Mouse (Mus musculus): ENCODE data around the gene Fancc. TPM values are rescaled to one million over a fixed set of nuclear protein-coding genes. Genes with fewer than 3 reads are reported as not detected.

The Fancc gene
- polyA plus RNA-seq, 1 experiment: 8.1 TPM

DNA sequence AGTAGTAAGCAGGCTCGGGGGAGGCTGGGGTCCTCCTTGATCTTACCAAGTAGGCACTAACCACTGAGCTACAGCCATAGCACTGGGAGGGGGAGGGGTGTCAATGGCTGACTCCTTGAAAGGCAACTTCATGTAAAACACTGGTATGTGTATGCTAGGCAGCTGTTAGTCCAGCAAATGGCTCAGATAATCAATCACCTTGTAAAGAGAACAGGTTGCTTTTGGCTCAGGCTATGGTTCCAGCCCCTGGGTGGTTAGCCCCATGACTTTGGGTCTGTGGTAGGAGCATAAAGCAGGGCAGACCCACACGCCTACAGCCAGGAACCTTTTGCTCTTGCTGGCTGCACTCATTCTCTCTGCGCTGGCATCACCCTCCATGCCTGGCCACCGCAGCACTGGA lies 207.0 kb downstream of the Fancc start:
- peaks cover 97% of the 10 kb centered on the region for H3K79me2 ChIP-seq (ENCODE audit: control insufficient read depth, insufficient read depth)
- H3K36me3 ChIP-seq (ENCODE audit: control insufficient read depth, insufficient read depth): peaks cover 64% of the 10 kb centered on the region

DNA sequence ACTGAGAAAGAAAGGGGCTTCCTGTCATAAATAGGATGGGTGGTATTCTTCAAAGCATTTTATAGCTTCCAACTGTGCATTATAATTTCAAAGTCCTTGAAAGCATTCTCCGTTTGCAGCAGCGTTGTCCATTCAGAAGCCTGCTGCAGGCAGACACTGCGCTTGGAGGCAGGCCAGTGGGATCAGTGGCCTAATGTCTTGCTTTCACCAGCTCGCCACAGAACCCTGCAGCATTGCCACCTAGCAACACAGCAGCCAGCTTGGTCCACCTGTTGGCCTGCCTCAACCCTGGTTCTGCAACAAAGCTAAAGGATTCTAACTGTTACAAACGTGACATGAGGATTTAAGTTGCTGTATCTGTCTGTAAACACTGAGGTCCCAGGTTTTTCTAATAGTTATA lies 207.4 kb downstream of the Fancc start:
- Histone ChIP-seq H3K79me2 (ENCODE audit: control insufficient read depth, insufficient read depth) (peaks cover 97% of the 10 kb centered on the region), H3K36me3 (ENCODE audit: control insufficient read depth, insufficient read depth) (peaks cover 65% of the 10 kb centered on the region), H3ac (ENCODE audit: control insufficient read depth, insufficient read length) (no peak overlapping the region), H3K4me2 (ENCODE audit: low read depth) (no peak overlapping the region), H3K4me3 (no peak overlapping the region), H3K27me3 (ENCODE audit: control insufficient read depth, insufficient read depth, insufficient read length) (no peaks in the 10 kb centered on the region)
- TF ChIP-seq POLR2AphosphoS2 (IDR thresholded peaks at IDR 0.05; ENCODE audit: insufficient read length, low read depth) (peak; percentile 69), MYOD1 (IDR thresholded peaks at IDR 0.05; ENCODE audit: control insufficient read depth in 1 of 3, insufficient read length in 2 of 3, low read depth in 2 of 3) (peak in 1 of 3 experiments; percentile 32), MAX (IDR thresholded peaks at IDR 0.05; ENCODE audit: low read depth) (no peak)

More for the DNA sequence above, 207.0 kb downstream of the Fancc start:
- Histone ChIP-seq H3ac (ENCODE audit: control insufficient read depth, insufficient read length) (no peak overlapping the region), H3K27me3 (ENCODE audit: control insufficient read depth, insufficient read depth, insufficient read length) (no peaks in the 10 kb centered on the region), H3K4me3 (no peak overlapping the region), H3K4me2 (ENCODE audit: low read depth) (no peak overlapping the region)
- TF ChIP-seq SRF (IDR thresholded peaks at IDR 0.05; ENCODE audit: control insufficient read depth, insufficient read length, low read depth) (no peak), POLR2A (IDR thresholded peaks at IDR 0.05; ENCODE audit: insufficient read length, low read depth) (peak; percentile 25)

DNA sequence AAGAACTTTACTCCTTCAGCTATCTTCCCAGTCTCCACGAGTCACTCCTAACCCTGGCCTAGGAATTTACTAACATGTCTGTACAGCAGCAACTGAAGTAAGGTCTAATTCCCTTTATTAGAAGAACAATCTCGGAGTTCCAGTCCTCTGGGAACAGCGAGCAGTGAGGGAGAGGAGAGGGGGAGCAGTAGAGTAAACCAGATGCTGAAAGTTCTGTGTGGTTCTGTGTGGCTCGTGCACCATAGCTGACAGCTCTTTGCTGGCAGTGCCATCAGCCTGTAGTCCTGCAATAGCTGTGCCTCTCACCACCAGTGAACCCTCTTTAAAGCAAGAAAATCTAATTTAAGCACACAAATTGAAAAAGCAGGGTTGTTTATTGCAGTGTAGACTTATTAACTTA lies 207.9 kb downstream of the Fancc start:
- peaks cover 95% of the 10 kb centered on the region for H3K79me2 ChIP-seq (ENCODE audit: control insufficient read depth, insufficient read depth)
- no peak overlapping the region for H3K4me3 ChIP-seq
- H3K36me3 ChIP-seq (ENCODE audit: control insufficient read depth, insufficient read depth): peaks cover 65% of the 10 kb centered on the region
- no peak overlapping the region for H3ac ChIP-seq (ENCODE audit: control insufficient read depth, insufficient read length)
- no peak overlapping the region for H3K4me2 ChIP-seq (ENCODE audit: low read depth)
- TF ChIP-seq POLR2AphosphoS2 (IDR thresholded peaks at IDR 0.05; ENCODE audit: insufficient read length, low read depth): peak; percentile 57
- TF ChIP-seq MYOD1 (IDR thresholded peaks at IDR 0.05; ENCODE audit: control insufficient read depth in 1 of 3, insufficient read length in 2 of 3, low read depth in 2 of 3): no peak
- H3K27me3 ChIP-seq (ENCODE audit: control insufficient read depth, insufficient read depth, insufficient read length): no peaks in the 10 kb centered on the region

DNA sequence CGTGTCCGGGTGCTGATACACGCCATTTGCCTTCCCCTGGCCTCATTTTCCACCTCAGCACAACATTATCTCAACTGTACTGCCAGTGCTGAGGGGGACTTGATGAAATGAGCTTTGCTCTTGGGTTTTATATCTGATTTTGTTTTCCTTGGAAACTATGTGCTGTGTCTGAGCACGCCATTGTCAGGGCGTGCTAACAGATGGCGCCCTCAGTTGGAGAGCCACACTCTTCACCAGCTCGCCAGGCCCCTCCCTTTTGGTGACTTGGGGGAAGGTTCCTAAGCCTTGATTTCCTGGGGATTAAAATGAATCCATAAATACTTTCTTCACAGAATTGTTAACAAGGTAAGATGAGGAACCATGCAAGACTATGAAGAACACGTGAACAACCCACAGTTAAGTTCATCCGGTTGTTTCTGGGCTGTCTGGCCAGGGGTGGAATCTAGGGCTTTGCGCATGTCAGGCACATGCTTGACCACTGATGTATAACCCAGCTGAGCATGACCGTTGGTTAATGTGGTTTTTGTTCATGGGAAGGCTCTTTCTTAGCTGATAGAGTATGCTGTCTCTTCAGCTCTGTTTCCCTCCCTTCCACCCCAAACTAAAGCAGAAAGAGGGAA lies 210.5 kb downstream of the Fancc start:
- no peak overlapping the region for H3ac ChIP-seq (ENCODE audit: control insufficient read depth, insufficient read length)
- H3K4me2 ChIP-seq (ENCODE audit: low read depth): no peak overlapping the region
- TF ChIP-seq POLR2A (IDR thresholded peaks at IDR 0.05; ENCODE audit: insufficient read length, low read depth) (no peak), POLR2AphosphoS2 (IDR thresholded peaks at IDR 0.05; ENCODE audit: insufficient read length, low read depth) (no peak), E2F4 (IDR thresholded peaks at IDR 0.05; ENCODE audit: insufficient read depth) (no peak), MYOG (IDR thresholded peaks at IDR 0.05; ENCODE audit: control insufficient read depth in 1 of 3, insufficient read depth in 1 of 3, insufficient read length in 2 of 3, low read depth in 2 of 3) (no peak), TCF3 (IDR thresholded peaks at IDR 0.05; ENCODE audit: insufficient read length, low read depth) (no peak), REST (IDR thresholded peaks at IDR 0.05; ENCODE audit: insufficient read depth, insufficient read length) (no peak), CEBPB (IDR thresholded peaks at IDR 0.05; ENCODE audit: insufficient read depth, poor library complexity, severe bottlenecking) (no peak), MYOD1 (IDR thresholded peaks at IDR 0.05; ENCODE audit: control insufficient read depth in 1 of 3, insufficient read length in 2 of 3, low read depth in 2 of 3) (no peak), USF1 (IDR thresholded peaks at IDR 0.05; ENCODE audit: low read depth) (no peak), MAX (IDR thresholded peaks at IDR 0.05; ENCODE audit: low read depth) (no peak), TCF12 (IDR thresholded peaks at IDR 0.05; ENCODE audit: insufficient read depth, poor library complexity, severe bottlenecking) (no peak), SRF (IDR thresholded peaks at IDR 0.05; ENCODE audit: control insufficient read depth, insufficient read length, low read depth) (no peak)
- peaks cover 85% of the 10 kb centered on the region for H3K36me3 ChIP-seq (ENCODE audit: control insufficient read depth, insufficient read depth)
- no peaks in the 10 kb centered on the region for H3K27me3 ChIP-seq (ENCODE audit: control insufficient read depth, insufficient read depth, insufficient read length)
- no peak overlapping the region for H3K4me3 ChIP-seq
- H3K79me2 ChIP-seq (ENCODE audit: control insufficient read depth, insufficient read depth): peaks cover 95% of the 10 kb centered on the region

DNA sequence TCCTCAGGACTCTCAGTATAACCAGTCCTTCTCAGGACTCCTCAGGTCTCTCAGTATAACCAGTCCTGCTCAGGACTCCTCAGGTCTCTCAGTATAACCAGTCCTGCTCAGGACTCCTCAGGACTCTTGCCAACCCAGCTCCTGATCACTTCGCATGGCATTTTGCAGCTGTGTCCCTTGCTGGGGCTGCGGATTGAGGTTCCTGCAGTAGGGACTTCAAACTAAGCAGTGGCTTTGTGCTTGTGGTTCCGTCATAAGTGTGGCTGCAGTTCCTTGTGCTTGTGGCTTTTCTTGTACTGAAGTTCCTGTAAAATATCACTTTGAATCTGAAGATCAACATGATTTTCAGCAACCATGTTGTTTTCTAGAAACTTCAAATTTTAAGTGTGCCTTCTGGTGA lies 212.3 kb downstream of the Fancc start:
- H3ac ChIP-seq (ENCODE audit: control insufficient read depth, insufficient read length): no peak overlapping the region
- peaks cover 69% of the 10 kb centered on the region for H3K36me3 ChIP-seq (ENCODE audit: control insufficient read depth, insufficient read depth)

More for the DNA sequence above, 212.3 kb downstream of the Fancc start:
- Histone ChIP-seq H3K79me2 (ENCODE audit: control insufficient read depth, insufficient read depth) (peaks cover 95% of the 10 kb centered on the region), H3K4me3 (no peak overlapping the region), H3K4me2 (ENCODE audit: low read depth) (no peak overlapping the region), H3K27me3 (ENCODE audit: control insufficient read depth, insufficient read depth, insufficient read length) (no peaks in the 10 kb centered on the region)
- TF ChIP-seq MYOD1 (IDR thresholded peaks at IDR 0.05; ENCODE audit: control insufficient read depth in 1 of 3, insufficient read length in 2 of 3, low read depth in 2 of 3): no peak
- no peak for TF ChIP-seq USF1 (IDR thresholded peaks at IDR 0.05; ENCODE audit: low read depth)
- TF ChIP-seq REST (IDR thresholded peaks at IDR 0.05; ENCODE audit: insufficient read depth, insufficient read length): no peak
- no peak for TF ChIP-seq SRF (IDR thresholded peaks at IDR 0.05; ENCODE audit: control insufficient read depth, insufficient read length, low read depth)
- no peak for TF ChIP-seq E2F4 (IDR thresholded peaks at IDR 0.05; ENCODE audit: insufficient read depth)
- TF ChIP-seq POLR2AphosphoS2 (IDR thresholded peaks at IDR 0.05; ENCODE audit: insufficient read length, low read depth): no peak
- TF ChIP-seq TCF12 (IDR thresholded peaks at IDR 0.05; ENCODE audit: insufficient read depth, poor library complexity, severe bottlenecking): no peak

Data from myocyte (in vitro differentiated cells).